Mouse (Mus musculus) hindbrain, embryonic 15.5 days (tissue): ENCODE results near the gene Gcdh. TPM values are rescaled to one million over a fixed set of nuclear protein-coding genes. Genes with fewer than 3 reads are reported as not detected.

ENCODE experiments used
- ATAC-seq: fragments of 200-750 bp; cut with Nextera tagmentation; 2 replicates; pipeline ENCODE4 v1.8.0; 2017; ENCODE audit warnings: low read depth, moderate number of reproducible peaks, moderate TSS enrichment; ENCODE audit not compliant: low FRiP score
- H3K27ac ChIP-seq: fragments of 300-500 bp; sonication (generic); replicated peaks from 2 replicates; pipeline ENCODE4 v1.5.1; 2015; ENCODE audit warnings: mild to moderate bottlenecking, inconsistent platforms
- H3K27me3 ChIP-seq: fragments of 300-500 bp; sonication (generic); 2 replicates; pipeline ENCODE4 v1.6.1; 2015; ENCODE audit warnings: control low read depth, inconsistent platforms
- H3K36me3 ChIP-seq: fragments of 300-500 bp; sonication (generic); 2 replicates; pipeline ENCODE4 v1.6.1; 2015; ENCODE audit warnings: control low read depth, inconsistent platforms
- H3K4me1 ChIP-seq: fragments of 300-500 bp; sonication (generic); replicated peaks from 2 replicates; pipeline ENCODE4 v1.6.1; 2015; ENCODE audit warnings: control low read depth, inconsistent platforms
- H3K4me2 ChIP-seq: fragments of 300-500 bp; sonication (generic); 2 replicates; pipeline ENCODE4 v1.6.1; 2015; ENCODE audit warnings: moderate library complexity, mild to moderate bottlenecking, inconsistent platforms
- H3K4me3 ChIP-seq: fragments of 300-500 bp; sonication (generic); 2 replicates; pipeline ENCODE4 v1.5.1; 2015; ENCODE audit warnings: mild to moderate bottlenecking, inconsistent platforms
- H3K9ac ChIP-seq: fragments of 300-500 bp; sonication (generic); 2 replicates; pipeline ENCODE4 v1.6.1; 2015; ENCODE audit warnings: inconsistent platforms
- H3K9me3 ChIP-seq: fragments of 300-500 bp; sonication (generic); 2 replicates; pipeline ENCODE4 v1.6.1; 2016; ENCODE audit warnings: control low read depth, inconsistent platforms
- WGBS: fragments of 180-500 bp; shearing (Covaris S2); methylation state at CpG from one replicate; pipeline ENCODE4 v1.1.7; 2015; 5-methylcytosine and 5-hydroxymethylcytosine counted together
- polyA plus RNA-seq: library from polyadenylated mRNA; unstranded; fragments of >200 nt; fragmentation: Nextera tagmentation; extraction: Ambion mirVana; gene quantifications from 2 replicates; pipeline ENCODE4 v1.2.1, GENCODE M21; 2015

Gcdh gene
- polyA plus RNA-seq, 1 experiment from 2014 or later, result 36.4 TPM

DNA sequence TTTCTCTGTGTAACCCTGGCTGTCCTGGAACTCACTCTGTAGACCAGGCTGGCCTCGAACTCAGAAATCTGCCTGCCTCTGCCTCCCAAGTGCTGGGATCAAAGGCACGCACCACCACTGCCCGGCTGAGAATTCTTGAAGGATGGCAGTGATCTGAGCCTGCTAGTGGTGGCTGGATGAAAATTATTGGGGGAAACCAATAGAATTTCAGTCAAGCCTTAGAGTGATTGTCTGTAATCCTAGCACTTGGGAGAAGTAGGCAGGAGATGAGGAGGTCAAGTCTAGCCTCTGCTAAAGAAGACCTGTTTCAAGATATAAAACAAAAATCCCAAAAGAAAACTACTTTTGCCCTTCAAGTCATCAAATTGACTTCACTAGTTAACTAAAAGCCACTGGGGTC is 37.3 kb downstream of the Gcdh start:
- H3K4me3 ChIP-seq, result peak overlapping the region; percentile 76; the same call in 1 of the 2 replicates
- ATAC-seq, result peak; percentile 36

DNA sequence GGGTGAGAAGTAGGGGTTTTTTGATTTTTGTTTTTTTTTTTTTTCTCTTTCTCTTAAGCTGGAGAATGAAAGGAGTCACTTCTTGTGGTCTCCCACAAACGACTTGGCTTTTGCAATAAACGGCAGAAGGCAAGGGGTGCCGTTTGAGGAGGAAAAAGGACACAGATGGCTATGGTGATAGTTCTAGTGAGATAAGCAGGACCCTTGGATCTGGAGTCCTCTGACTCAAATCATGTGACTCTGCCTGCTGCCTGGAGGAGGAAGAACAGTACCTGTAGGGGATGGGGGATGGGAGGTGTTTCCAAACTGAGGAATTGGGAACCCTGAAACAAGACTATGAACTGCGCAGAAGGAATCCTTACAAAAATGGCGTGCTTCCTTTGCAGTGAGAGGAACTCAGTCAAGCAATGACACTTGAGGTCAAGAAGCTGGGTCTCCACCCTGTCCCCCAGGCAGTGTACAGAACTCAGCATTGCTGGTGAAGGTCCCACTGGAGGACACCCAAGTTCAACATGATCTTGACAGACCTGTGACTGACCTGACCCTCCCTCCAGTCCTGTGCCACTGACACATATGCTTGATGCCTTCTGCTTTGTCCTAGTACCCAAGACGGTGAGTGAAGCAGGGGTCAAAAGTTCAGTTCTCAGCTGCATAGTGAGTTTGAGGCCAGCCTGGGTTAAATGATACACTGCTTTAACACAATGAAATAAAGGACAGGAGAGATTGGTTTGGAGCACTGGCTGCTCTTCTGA is 45.9 kb downstream of the Gcdh start:
- Histone ChIP-seq H3K4me2 (peak overlapping the region; percentile 78), H3K27ac (peak overlapping the region; percentile 89), H3K4me3 (peak overlapping the region; percentile 86), H3K27me3 (no peaks in the 10 kb centered on the region), H3K4me1 (peaks cover 33% of the 10 kb centered on the region), H3K9me3 (no peaks in the 10 kb centered on the region), H3K36me3 (peaks cover 24% of the 10 kb centered on the region), H3K9ac (peak overlapping the region; percentile 69)
- ATAC-seq, result no peak
- WGBS, result 43% methylated on average over 6 of the region's 6 CpGs

More for the DNA sequence above, 37.3 kb downstream of the Gcdh start:
- H3K9ac ChIP-seq, result no peak overlapping the region
- 95% methylated on average over 3 of the region's 3 CpGs for WGBS
- no peak overlapping the region for H3K4me2 ChIP-seq
- peaks cover 21% of the 10 kb centered on the region for H3K4me1 ChIP-seq
- peaks cover 22% of the 10 kb centered on the region for H3K36me3 ChIP-seq
- H3K27ac ChIP-seq, result no peak overlapping the region
- H3K9me3 ChIP-seq, result no peaks in the 10 kb centered on the region
- H3K27me3 ChIP-seq, result no peaks in the 10 kb centered on the region

DNA sequence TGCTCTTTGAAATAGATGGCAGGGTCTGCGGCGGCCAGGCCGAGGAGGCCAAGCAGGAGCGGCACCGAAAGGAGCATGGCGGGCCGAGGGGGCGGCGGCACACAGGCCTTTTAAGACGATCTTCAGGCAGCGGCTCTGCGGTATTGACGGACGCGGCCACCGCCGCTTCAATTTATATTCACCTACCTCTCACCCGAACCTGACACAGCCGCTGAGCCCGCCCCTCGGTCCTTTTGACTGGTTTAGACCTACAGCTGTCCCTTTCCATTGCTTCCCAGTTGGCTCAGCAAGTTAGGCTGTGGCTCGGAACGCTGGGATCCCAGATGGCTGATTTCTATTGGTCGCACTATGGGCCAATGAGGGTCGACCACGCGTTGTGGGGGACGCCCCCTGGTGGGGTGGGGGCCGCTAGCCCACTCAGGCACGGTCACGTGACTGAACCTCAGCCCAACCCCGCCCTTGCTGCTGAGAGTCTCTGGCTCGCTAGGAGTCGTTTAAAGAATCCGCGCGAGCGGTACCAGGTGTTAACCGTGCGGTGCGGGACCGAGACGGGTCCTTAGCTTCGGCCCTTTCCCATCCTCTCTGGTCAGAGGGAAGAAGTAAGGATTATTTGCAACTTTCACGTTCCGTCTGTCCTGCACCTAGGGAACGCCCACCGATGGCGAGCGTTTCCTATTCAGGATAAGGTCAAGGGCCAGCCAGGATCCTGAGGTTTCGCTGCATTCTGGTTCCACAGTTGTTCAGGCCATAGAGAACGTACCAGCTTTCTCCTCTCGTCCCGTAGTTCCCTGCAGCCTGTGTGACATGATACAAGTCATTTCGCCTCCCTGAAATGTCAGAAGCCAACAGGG is 46.8 kb downstream of the Gcdh start, which contains the start of gene Calr:
TSS of gene Calr (minus strand) at position 213 of the 851 bp plus-strand sequence.
- peaks cover 39% of the 10 kb centered on the region for H3K4me1 ChIP-seq
- peak within 1 kb of the TSS; percentile 94 for H3K9ac ChIP-seq
- peak within 1 kb of the TSS; percentile 86 for H3K4me3 ChIP-seq
- peak within 1 kb of the TSS; percentile 89 for H3K27ac ChIP-seq
- H3K36me3 ChIP-seq, result peaks cover 33% of the 10 kb centered on the region
- WGBS, result under 1% methylated on average over 55 of the region's 55 CpGs
- peak within 1 kb of the TSS; percentile 78 for H3K4me2 ChIP-seq
- ATAC-seq, result peak; percentile 99
- no peaks in the 10 kb centered on the region for H3K27me3 ChIP-seq
- no peaks in the 10 kb centered on the region for H3K9me3 ChIP-seq

DNA sequence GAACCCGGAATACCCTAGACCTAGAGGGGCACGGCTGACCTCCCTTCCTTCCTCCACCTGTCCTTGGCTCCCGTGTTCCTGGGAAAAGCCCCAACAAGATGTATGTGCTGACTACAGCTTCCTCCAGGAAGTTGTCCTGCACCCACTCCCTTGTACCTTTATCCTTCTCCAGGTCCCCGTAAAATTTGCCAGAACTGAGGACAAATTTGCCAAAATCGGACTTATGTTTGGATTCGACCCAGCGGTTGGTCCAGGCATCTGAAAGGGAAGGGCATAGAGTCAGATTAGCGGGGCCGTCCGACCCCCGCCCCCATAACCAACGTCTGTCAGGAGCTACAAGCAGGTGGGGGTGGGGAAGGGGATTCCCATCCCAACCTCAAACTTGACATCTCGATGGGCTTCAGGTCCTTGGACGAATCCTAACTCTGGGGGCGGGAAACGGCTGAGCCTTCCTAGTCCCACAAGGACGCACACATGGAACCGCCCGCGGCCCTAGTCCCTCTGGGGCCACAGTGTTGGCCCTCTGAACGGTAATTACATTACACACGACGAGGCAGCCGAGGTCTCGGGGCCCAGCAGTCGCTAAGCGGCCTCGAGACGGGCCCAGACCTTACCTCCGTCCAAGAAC is 47.5 kb downstream of the Gcdh start:
- peak overlapping the region; percentile 89 for H3K27ac ChIP-seq
- H3K9me3 ChIP-seq, result no peaks in the 10 kb centered on the region
- H3K36me3 ChIP-seq, result peaks cover 40% of the 10 kb centered on the region
- H3K4me3 ChIP-seq, result peak overlapping the region; percentile 86
- no peaks in the 10 kb centered on the region for H3K27me3 ChIP-seq
- WGBS, result under 1% methylated on average over 30 of the region's 30 CpGs
- peak overlapping the region; percentile 64 for H3K4me2 ChIP-seq
- H3K9ac ChIP-seq, result peak overlapping the region; percentile 94
- no peak; the same call in none of the 2 replicates for ATAC-seq
- peaks cover 39% of the 10 kb centered on the region for H3K4me1 ChIP-seq

DNA sequence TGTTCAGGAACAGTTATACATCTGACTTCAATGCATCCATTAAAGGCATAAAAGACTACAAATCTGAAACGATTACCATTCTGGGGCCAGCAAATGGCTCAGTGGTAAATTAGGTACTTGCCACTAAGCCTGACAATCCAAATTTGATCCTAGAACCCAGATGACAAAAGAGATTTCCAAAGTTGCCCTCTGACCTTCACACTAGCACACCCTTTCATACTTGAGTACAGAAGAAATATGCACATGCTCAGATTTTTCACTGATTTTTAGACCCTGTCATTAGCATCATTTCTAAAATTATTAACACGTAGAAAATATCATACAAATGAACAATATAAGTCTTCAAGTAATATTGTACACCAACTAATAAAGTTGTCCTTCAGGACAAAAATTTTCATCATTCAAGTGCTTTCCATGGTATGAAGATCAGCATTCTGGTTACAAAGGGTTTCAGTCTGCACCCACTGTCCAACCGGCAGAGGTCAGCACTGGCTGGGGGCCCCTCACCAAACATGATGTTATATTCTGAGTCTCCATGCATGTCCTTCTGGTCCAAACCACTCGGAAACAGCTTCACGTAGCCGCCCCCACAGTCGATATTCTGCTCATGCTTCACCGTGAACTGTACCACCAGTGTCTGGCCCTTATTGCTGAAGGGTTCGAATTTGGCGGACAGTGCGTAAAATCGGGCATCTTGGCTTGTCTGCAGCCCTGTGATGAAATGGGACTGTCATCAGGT is 48.2 kb downstream of the Gcdh start:
- H3K27me3 ChIP-seq, result no peaks in the 10 kb centered on the region
- H3K9ac ChIP-seq, result peak overlapping the region; percentile 94
- H3K4me1 ChIP-seq, result peaks cover 39% of the 10 kb centered on the region
- peak overlapping the region; percentile 89 for H3K27ac ChIP-seq
- peaks cover 41% of the 10 kb centered on the region for H3K36me3 ChIP-seq
- H3K9me3 ChIP-seq, result no peaks in the 10 kb centered on the region
- peak overlapping the region; percentile 86 for H3K4me3 ChIP-seq
- 15% methylated on average over 12 of the region's 12 CpGs for WGBS
- peak overlapping the region; percentile 64 for H3K4me2 ChIP-seq
- no peak for ATAC-seq

DNA sequence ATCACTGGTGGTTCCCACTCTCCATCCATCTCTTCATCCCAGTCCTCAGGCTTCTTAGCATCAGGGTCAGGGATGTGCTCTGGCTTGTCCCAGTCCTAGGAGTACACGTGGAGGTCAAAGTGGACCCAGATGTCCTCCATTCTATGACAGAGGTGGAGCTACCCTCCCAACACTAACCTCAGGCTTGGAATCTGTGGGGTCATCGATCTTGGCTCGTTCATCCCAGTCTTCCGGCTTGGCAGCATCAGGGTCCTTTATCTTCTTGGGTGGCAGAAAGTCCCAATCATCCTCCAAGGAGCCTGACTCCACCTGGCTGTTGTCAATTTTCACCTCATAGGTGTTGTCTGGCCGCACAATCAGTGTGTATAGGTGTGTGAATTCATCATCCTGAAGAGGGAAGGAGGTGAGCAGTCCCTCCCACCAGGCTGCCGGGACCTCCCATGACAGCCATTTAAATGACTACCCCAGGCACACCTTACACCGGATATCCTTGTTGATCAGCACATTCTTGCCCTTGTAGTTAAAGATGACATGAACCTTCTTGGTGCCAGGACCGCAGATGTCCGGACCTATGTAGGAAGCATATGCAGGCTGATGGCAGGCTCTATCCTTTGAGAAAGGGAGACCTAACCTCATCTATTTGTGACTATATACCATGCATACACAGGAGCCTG is 49.2 kb downstream of the Gcdh start:
- Histone ChIP-seq H3K27me3 (no peaks in the 10 kb centered on the region), H3K9ac (peak overlapping the region; percentile 94), H3K4me2 (peak overlapping the region; percentile 64), H3K4me1 (peaks cover 43% of the 10 kb centered on the region), H3K36me3 (peaks cover 41% of the 10 kb centered on the region), H3K9me3 (no peaks in the 10 kb centered on the region), H3K4me3 (peak overlapping the region; percentile 86), H3K27ac (0 out of 2 replicates have a peak overlapping the region, but pooled peaks have one; percentile 25)
- WGBS, result 87% methylated on average over 9 of the region's 9 CpGs
- ATAC-seq, result no peak

DNA sequence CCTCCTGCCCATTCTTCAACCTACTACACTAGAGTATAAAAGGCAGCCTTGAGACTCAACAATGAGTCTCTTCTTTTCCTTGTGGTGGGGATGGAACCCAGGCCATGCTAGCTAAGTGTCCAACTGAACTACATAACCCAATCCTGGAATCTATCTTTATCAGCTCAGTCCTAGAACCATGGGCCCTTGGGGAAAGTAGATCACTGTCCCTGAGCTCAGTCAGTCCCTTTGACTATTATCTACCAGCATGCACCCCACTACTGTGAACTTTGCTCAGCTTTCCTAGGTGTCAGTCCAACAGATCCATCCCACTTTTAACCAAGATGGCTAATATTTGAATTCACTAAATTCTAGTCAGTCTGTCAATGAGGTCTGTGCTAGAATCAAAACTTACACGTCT is 52.2 kb downstream of the Gcdh start:
- Histone ChIP-seq H3K27ac (no peak overlapping the region), H3K4me2 (no peak overlapping the region), H3K4me1 (peaks cover 45% of the 10 kb centered on the region), H3K9me3 (no peaks in the 10 kb centered on the region), H3K36me3 (peaks cover 59% of the 10 kb centered on the region), H3K27me3 (no peaks in the 10 kb centered on the region), H3K4me3 (no peak overlapping the region), H3K9ac (no peak overlapping the region)
- WGBS, result 76% methylated on average over 1 of the region's 1 CpGs
- no peak for ATAC-seq

DNA sequence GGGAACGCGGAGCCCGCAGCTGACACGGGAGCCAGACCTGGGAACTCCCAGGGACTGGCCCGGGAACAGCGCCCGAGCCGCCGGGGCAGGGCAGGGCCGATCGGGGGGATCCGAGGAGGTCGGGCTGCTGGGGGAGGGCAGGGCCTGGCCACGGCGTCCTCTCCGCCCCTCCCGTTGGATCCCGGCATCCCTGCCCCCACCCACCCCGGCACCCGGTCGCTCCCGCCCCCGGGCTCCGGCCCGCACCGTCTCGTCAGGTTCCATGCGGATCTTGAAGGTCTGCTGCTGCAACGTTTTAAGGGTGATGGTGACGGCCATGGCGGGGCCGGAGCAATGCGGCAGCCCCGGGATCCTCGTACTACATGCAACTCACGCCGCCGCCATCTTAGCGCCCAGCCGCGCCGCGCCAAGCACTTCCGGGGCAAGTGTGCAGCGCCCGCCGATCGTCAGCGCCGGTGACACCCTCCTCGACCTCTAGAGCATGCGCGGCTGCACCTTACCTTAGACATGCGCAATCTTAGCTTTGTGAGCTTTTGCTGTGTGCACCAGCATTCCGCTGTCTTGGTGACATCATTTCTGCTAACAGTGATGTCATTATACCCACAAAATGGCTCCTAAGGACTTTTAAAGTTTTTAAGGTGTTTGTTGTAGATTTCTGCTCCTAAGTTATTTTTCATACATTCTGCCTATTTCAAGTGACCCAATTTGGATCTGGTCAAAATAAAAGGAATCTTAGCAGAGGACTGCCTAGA is 53.3 kb downstream of the Gcdh start, which contains the start of gene Rad23a:
TSS of gene Rad23a (minus strand) at position 418 of the 752 bp plus-strand sequence.
- peak within 1 kb of the TSS; percentile 74 for H3K4me2 ChIP-seq
- peaks cover 45% of the 10 kb centered on the region for H3K4me1 ChIP-seq
- peak within 1 kb of the TSS; percentile 89 for H3K27ac ChIP-seq
- ATAC-seq, result peak; percentile 95
- no peaks in the 10 kb centered on the region for H3K27me3 ChIP-seq
- H3K4me3 ChIP-seq, result peak within 1 kb of the TSS; percentile 89
- peak within 1 kb of the TSS; percentile 91 for H3K9ac ChIP-seq
- H3K9me3 ChIP-seq, result no peaks in the 10 kb centered on the region
- peaks cover 70% of the 10 kb centered on the region for H3K36me3 ChIP-seq
- under 1% methylated on average over 55 of the region's 55 CpGs for WGBS

DNA sequence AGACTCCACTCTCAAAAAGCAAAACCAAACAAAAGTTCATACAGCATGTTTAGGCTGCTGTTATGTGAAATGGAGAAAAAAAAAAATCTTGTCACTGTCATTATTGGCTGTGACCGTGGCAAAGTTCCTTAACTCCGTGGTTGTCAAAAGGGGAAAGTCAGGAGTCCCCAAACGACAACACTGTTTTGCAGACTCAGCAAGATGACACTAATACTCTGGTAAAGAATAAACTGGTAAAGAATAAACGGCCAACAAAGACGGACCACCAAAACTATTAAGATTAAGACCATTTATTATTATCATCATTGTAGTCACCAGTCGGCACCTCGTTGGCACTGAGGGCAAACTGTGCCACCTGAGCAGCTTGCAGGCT is 53.9 kb downstream of the Gcdh start:
- Histone ChIP-seq H3K4me1 (peaks cover 42% of the 10 kb centered on the region), H3K36me3 (peaks cover 69% of the 10 kb centered on the region), H3K4me3 (peak overlapping the region; percentile 89), H3K4me2 (peak overlapping the region; percentile 74), H3K9me3 (no peaks in the 10 kb centered on the region), H3K27ac (peak overlapping the region; percentile 89), H3K27me3 (no peaks in the 10 kb centered on the region), H3K9ac (peak overlapping the region; percentile 91)
- ATAC-seq, result no peak
- 5% methylated on average over 7 of the region's 7 CpGs for WGBS

DNA sequence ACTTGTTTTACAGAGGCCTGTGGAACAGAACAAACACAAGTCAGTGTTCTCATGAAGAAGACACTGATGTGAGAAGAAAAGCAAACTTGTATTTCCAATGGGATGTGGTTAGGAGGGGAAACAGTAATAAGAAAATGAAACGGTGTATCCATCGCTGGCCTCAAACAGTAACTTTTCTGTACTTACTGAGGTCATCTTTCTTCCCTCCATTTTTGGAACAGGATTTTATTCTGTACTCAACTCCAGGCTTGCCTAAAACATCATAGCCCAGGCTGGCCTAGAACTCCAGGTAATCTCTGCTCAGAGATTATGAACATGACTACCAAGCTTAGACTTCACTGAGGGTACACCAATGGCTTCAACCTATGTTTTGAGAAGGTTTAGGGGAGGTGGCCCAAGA is 54.3 kb downstream of the Gcdh start:
- no peak for ATAC-seq

More for the DNA sequence above, 54.3 kb downstream of the Gcdh start:
- H3K4me1 ChIP-seq, result peaks cover 41% of the 10 kb centered on the region
- H3K4me2 ChIP-seq, result peak overlapping the region; percentile 74
- peak overlapping the region; percentile 89; the same call in 1 of the 2 replicates for H3K27ac ChIP-seq
- 87% methylated on average over 2 of the region's 2 CpGs for WGBS
- peaks cover 69% of the 10 kb centered on the region for H3K36me3 ChIP-seq
- no peaks in the 10 kb centered on the region for H3K9me3 ChIP-seq
- peak overlapping the region; percentile 91; the same call in 1 of the 2 replicates for H3K9ac ChIP-seq
- peak overlapping the region; percentile 89 for H3K4me3 ChIP-seq
- no peaks in the 10 kb centered on the region for H3K27me3 ChIP-seq
